Mouse (Mus musculus) cerebellum, adult 2 months (tissue): ENCODE results near the gene Lhx1.

Source experiments
- CTCF ChIP-seq: fragments of 200-500 bp; IDR thresholded peaks from 2 replicates; pipeline ENCODE4 v1.5.1; 2011; ENCODE audit warnings: low read depth, mild to moderate bottlenecking, control low read depth, low read length, moderate library complexity, borderline replicate concordance; ENCODE audit not compliant: insufficient read depth
- POLR2A ChIP-seq: fragments of 200-500 bp; IDR thresholded peaks from 2 replicates; pipeline ENCODE4 v1.6.1; 2011; ENCODE audit warnings: low read length, control low read depth, borderline replicate concordance; ENCODE audit not compliant: insufficient read depth

DNA sequence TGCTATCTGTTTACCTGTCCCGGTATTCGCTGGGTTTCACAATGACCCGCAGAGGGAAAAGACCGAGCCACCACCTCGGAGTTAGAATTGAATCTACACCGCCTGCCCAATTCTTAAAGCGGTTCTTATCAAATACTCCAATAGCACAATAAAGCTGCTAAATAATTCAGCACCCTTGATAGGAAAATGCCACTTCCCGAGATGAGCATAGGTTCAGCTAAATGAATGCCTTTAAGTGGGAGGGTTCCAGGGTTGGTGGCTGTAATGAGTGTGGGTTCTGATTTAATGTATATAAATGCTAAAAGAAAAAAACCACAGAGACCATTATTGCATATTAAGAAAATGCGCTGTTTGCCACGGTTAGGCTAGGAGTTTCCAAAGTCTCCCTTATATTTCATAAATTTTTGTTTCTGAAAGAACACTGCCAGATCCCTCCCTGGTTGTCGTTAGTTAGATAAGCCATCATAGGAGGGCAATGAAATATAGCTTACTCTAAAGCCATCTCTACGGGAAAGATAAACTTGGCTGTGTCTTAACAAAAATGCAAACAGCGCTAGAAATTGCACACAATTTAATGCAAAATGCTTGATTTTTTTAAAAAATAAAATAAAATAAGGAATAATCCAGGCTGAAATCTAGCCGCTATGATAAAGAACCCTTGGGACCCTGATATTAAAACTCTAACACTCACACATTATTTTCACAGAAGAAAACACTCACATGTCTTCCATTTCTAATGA is 8.7 kb downstream of the Lhx1 start:
- TF ChIP-seq CTCF (no peak), POLR2A (no peak)
